Mouse (Mus musculus): ENCODE measurements around the gene Plpp1. TPM values are rescaled to one million over a fixed set of nuclear protein-coding genes. Genes with fewer than 3 reads are reported as not detected.
A peak's percentile ranks its signal among the peaks of the same experiment; 100 is the strongest.

The Plpp1 gene
- polyA plus RNA-seq, 1 experiment from 2014 or later, result 94.8 TPM

DNA sequence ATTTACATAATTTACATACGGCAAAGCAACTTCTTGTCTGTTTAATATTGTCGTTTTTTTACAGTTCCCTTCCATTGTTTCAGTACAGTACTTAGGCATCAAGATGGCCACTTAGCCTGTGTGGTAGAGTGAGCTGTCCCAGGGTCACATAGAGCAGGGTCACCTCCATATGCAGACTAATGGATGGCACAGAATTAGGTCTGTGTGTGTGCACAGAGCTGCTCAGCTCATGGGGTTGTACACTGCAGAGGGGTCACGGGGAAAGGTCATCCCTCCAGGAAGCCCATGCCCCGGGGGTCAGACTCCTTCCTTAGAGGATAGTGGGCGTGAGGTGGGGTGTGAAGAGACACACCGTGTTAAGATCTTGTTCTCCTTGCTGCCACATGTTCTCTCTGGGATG lies 24.9 kb downstream of the Plpp1 start:
- Histone ChIP-seq H3K4me1 (peaks cover 3% of the 10 kb centered on the region; the same call in 1 of the 2 replicates), H3K27me3 (no peaks in the 10 kb centered on the region), H3K9me3 (replicated peaks) (no peaks in the 10 kb centered on the region), H3K4me3 (replicated peaks) (no peak overlapping the region), H3K4me2 (no peak overlapping the region), H3K36me3 (no peaks in the 10 kb centered on the region), H3K27ac (no peak overlapping the region), H3K9ac (no peak overlapping the region)
- 0 out of 2 replicates have a peak, but pooled peaks have one; percentile 15 for ATAC-seq (replicated peaks; ENCODE audit: low FRiP score)
- 45% methylated on average over 6 of the region's 6 CpGs for WGBS

DNA sequence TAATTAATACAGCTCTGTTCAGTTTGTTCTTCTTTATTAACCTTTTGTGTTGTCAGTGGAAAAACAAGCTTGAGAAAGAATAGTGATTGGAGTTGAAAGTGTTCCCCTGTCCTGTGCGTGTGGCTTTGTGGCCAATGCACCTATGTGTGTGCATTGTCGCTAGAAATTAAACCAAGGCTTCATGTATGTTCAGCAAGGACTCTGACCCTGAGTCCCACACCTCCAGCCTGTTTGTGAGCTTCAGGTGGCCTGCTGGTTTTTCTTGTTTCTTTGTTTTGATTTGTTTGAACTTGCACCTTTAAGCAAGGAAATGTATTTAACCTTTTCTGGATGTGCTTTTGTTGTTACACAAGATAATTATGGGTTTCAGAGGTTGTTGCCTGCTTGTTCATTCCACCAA lies 29.0 kb downstream of the Plpp1 start:
- H3K9ac ChIP-seq, result no peak overlapping the region
- 88% methylated on average over 2 of the region's 2 CpGs for WGBS
- no peaks in the 10 kb centered on the region for H3K9me3 ChIP-seq (replicated peaks)

DNA sequence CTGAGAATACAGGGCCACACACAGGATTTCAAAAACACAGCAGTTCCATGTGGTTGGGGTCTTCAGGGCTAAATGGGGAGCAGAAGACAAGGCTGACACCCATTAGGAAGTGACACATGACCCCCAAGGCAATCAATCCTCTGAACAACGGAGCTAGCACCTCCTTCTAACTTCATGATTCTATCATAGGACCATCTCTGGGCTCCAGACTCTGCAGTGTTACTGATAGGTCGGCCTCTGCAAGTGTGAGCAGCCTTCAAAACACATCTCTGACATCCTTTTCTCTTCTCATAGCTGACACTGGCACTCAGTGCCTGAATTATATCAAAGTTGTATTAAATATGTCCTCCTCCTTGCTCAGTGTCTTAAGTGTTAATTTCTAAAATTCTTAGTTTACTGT lies 32.0 kb downstream of the Plpp1 start:
- ATAC-seq (replicated peaks; ENCODE audit: low FRiP score), result no peak
- H3K27me3 ChIP-seq, result no peaks in the 10 kb centered on the region
- H3K4me1 ChIP-seq, result peaks cover 18% of the 10 kb centered on the region
- H3K4me2 ChIP-seq, result no peak overlapping the region
- no peaks in the 10 kb centered on the region for H3K9me3 ChIP-seq (replicated peaks)
- no peak overlapping the region for H3K27ac ChIP-seq
- H3K9ac ChIP-seq, result no peak overlapping the region
- no peaks in the 10 kb centered on the region for H3K36me3 ChIP-seq
- 16% methylated on average over 2 of the region's 2 CpGs for WGBS
- H3K4me3 ChIP-seq (replicated peaks), result no peak overlapping the region

More for the DNA sequence above, 29.0 kb downstream of the Plpp1 start:
- ATAC-seq (replicated peaks; ENCODE audit: low FRiP score), result no peak
- H3K4me3 ChIP-seq (replicated peaks), result no peak overlapping the region
- H3K36me3 ChIP-seq, result no peaks in the 10 kb centered on the region
- H3K27me3 ChIP-seq, result no peaks in the 10 kb centered on the region
- no peak overlapping the region for H3K27ac ChIP-seq
- H3K4me1 ChIP-seq, result peaks cover 18% of the 10 kb centered on the region
- H3K4me2 ChIP-seq, result no peak overlapping the region

DNA sequence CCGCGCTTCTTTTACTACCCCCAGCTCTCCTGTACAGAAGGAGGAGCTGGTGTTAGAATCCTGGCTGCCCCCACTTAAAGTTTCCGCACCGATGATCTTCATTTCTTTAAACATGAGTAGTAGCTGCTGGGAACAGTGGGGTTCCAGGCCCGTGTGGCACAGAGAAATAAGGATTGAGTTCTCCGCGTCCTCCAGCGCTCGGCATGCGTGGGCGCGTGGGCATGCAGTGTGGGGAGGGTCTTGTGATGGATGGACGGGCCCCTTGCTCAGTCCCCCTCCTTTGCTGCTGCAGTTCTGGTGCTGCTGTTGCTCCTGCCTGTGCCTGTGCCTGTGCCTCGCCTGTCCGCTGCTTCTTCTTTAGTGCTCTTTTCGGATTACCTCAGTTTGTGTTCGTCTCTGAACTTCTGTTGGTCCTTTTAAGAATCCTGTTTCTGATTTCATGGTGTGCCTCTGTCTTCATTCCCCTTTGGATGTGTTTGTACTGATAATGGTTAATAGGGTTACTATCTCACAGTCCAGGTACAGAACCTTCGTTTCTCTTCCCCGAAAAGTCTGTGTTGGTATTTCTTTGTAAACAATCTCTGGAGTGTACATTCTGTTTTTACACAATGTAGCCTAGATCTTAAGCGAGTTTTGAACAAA lies 32.8 kb downstream of the Plpp1 start:
- ATAC-seq (replicated peaks; ENCODE audit: low FRiP score), result peak; percentile 60
- Histone ChIP-seq H3K9ac (no peak overlapping the region), H3K36me3 (no peaks in the 10 kb centered on the region; the same call in 1 of the 2 replicates), H3K4me1 (peaks cover 18% of the 10 kb centered on the region), H3K9me3 (replicated peaks) (no peaks in the 10 kb centered on the region), H3K27ac (no peak overlapping the region), H3K27me3 (no peaks in the 10 kb centered on the region), H3K4me3 (replicated peaks) (no peak overlapping the region), H3K4me2 (peak overlapping the region; percentile 48)
- WGBS, result 41% methylated on average over 20 of the region's 20 CpGs

DNA sequence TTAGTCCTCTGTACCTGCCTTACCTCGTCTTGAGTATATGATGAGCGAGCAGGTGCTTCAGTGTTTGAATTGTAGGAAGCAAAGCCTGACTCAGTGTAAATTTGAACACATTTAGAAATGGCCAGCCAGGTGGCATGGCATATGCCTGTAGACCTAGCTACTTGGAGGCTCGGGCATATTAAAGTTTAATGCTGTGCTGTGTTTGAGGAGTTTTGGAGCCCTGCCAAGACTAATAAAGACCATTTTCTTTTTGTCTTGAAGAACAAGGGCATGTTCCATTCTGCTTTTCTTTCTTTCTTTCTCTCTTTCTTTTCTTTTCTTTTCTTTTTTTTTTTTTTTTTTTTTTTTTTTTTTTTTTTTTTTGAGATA lies 33.3 kb downstream of the Plpp1 start:
- peak overlapping the region; percentile 48; the same call in 1 of the 2 replicates for H3K4me2 ChIP-seq
- WGBS, result 65% methylated on average over 3 of the region's 3 CpGs
- peaks cover 18% of the 10 kb centered on the region for H3K4me1 ChIP-seq
- ATAC-seq (replicated peaks; ENCODE audit: low FRiP score), result no peak
- no peak overlapping the region for H3K9ac ChIP-seq
- H3K27me3 ChIP-seq, result no peaks in the 10 kb centered on the region
- H3K36me3 ChIP-seq, result no peaks in the 10 kb centered on the region; the same call in 1 of the 2 replicates
- H3K4me3 ChIP-seq (replicated peaks), result no peak overlapping the region
- H3K27ac ChIP-seq, result no peak overlapping the region
- H3K9me3 ChIP-seq (replicated peaks), result no peaks in the 10 kb centered on the region

DNA sequence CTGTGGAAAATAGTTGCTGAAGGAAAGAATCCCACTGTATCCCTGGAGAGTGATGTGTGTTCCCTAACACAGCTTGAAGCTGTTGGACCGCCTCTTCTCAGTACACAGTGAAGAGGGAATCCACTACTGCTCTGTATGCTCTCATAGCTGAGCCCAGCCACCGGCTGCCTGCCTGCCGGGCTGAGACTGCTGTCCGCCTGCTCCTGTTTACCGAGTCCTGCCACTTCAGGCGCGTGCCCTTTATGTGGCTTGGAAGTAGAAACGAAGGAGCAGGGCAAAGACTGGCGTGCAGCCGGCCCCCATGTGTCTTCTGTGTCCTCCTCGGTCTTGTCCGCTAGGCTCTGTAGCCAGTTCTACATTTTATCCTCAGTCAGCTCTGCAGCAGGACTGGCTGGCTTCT lies 34.5 kb downstream of the Plpp1 start:
- Histone ChIP-seq H3K4me2 (no peak overlapping the region), H3K9me3 (replicated peaks) (no peaks in the 10 kb centered on the region), H3K27me3 (no peaks in the 10 kb centered on the region), H3K36me3 (no peaks in the 10 kb centered on the region; the same call in 1 of the 2 replicates), H3K4me1 (peaks cover 18% of the 10 kb centered on the region), H3K4me3 (replicated peaks) (no peak overlapping the region), H3K9ac (no peak overlapping the region), H3K27ac (no peak overlapping the region)
- 48% methylated on average over 12 of the region's 12 CpGs for WGBS
- ATAC-seq (replicated peaks; ENCODE audit: low FRiP score), result 0 out of 2 replicates have a peak, but pooled peaks have one; percentile 38

DNA sequence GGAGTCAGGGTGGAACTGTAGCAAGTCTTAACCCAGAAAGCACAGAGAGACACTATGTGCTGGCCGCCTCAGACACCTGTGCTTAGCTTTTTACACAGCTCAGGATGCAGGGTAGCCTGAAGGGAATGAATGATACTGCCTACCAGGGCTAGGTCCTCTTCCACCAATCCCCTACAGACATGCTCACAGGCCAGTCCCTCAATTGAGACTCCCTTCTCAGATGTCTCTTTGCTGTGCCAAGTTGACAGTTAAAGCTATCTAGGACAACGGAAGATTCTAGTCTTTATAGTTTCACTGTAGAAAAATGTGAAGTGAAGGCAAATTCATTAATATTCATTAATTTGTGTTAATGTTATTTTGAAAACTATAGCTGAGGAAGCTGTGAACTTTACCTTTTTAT lies 36.4 kb downstream of the Plpp1 start:
- WGBS, result 74% methylated on average over 2 of the region's 2 CpGs

DNA sequence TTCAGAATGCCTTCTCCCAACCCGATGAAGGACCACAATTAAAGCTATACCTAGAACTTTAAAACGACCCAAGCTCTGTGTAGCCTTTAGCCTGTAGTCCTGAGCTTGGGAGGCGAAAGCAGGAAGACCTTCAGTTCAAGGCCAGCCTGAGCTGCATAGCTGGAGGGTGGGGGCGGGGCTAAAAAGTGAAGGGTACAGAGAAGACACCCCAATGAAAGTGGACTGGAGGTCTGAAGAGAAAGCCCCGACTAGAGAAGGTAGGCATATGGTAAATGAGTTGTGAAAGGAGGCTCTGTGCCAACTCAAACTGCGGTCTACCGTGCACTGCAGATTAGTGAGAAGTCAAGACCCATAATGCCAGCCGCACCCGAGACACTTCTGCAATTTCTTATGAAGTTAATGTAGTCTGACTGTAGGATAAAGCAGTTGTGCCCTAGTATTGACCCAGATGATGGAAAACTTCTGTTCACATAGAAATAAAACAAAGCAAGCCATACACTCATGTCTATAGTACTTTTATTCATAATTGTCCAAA lies 37.1 kb downstream of the Plpp1 start:
- Histone ChIP-seq H3K9ac (no peak overlapping the region), H3K4me2 (no peak overlapping the region), H3K27ac (no peak overlapping the region), H3K36me3 (no peaks in the 10 kb centered on the region; the same call in 1 of the 2 replicates), H3K27me3 (no peaks in the 10 kb centered on the region), H3K4me3 (replicated peaks) (no peak overlapping the region), H3K4me1 (peaks cover 14% of the 10 kb centered on the region), H3K9me3 (replicated peaks) (no peaks in the 10 kb centered on the region)
- no peak for ATAC-seq (replicated peaks; ENCODE audit: low FRiP score)
- WGBS, result 81% methylated on average over 9 of the region's 9 CpGs

More for the DNA sequence above, 36.4 kb downstream of the Plpp1 start:
- Histone ChIP-seq H3K27ac (no peak overlapping the region), H3K4me1 (peaks cover 18% of the 10 kb centered on the region), H3K9me3 (replicated peaks) (no peaks in the 10 kb centered on the region), H3K9ac (no peak overlapping the region), H3K36me3 (no peaks in the 10 kb centered on the region; the same call in 1 of the 2 replicates), H3K27me3 (no peaks in the 10 kb centered on the region), H3K4me3 (replicated peaks) (no peak overlapping the region), H3K4me2 (no peak overlapping the region)
- no peak for ATAC-seq (replicated peaks; ENCODE audit: low FRiP score)

DNA sequence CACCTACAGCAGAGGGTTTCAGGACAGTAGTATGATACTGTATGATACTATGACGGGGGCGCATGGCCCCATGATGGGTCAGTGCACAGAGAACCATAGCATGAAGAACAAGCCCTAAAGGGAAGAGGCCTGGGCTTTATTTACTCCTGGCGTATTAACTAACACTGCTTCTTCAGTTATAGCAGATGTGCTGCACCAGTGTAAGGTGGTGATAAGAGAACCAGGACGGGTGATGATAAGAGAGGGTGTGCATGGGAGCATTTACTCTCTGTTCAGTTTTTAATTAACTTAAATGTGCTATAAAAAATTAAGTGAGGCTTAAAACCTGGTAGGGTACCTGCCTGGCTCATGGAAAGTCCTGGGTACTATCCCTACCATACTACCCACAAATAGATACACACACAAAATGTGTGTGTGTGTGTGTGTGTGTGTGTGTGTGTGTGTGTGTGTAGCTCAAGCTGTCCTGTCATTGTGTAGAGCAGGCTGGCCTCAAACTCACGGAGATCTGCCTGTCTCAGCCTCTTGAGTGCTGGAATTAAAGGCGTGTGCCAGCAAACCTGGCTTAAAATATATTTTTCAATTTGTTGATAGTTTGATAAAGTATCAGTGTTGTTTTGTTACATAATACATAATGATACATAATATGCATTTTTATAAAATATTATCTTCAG lies 38.1 kb downstream of the Plpp1 start:
- H3K9me3 ChIP-seq (replicated peaks), result no peaks in the 10 kb centered on the region
- no peaks in the 10 kb centered on the region for H3K27me3 ChIP-seq
- no peak overlapping the region for H3K4me3 ChIP-seq (replicated peaks)
- no peak overlapping the region for H3K9ac ChIP-seq
- H3K36me3 ChIP-seq, result peaks cover 6% of the 10 kb centered on the region
- ATAC-seq (replicated peaks; ENCODE audit: low FRiP score), result peak; percentile 75; the same call in 1 of the 2 replicates
- WGBS, result 93% methylated on average over 6 of the region's 6 CpGs
- peaks cover 6% of the 10 kb centered on the region for H3K4me1 ChIP-seq
- no peak overlapping the region for H3K4me2 ChIP-seq
- no peak overlapping the region for H3K27ac ChIP-seq

DNA sequence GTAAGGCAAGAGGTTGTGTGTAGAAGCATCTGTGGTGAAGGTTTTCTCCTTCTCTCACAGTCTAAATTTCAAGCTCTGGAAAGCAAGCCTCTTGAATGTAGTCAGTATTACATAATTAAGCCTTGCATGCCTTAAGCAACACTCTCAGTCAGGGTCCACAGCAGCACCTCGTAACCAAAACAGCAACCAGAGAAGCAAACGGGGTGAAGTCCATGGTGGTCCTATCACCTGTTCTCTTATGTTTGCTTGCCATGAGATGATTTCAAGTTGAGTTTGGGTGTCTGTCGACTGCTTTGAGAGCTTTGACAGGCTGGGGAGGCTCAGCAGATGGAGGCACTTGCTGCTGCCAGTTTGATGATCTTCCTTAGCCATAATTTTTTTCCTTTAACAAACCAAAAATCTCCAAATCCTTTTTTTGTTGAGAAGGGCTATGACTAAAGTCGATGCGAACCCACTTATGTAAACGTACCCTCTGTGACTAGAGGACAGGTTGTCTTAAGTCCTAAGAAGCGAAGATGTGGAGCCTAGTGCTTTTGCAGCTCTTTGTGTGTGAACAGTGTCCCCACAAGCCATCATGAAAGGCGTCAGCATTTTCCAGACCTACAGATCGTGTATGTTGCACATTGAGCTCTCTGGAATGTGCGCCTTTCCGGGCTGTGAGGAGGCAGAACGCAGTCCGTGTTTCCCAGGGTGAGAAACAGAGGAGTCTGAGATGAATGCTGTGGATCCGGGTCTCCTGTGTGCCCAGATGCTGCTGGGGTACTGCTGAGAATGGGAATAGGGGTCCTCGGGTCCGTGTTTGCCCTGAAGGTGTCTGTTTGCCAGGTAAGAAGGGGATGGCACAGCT lies 39.9 kb downstream of the Plpp1 start:
- H3K27ac ChIP-seq, result no peak overlapping the region
- H3K4me2 ChIP-seq, result no peak overlapping the region
- H3K4me1 ChIP-seq, result no peaks in the 10 kb centered on the region
- no peak for ATAC-seq (replicated peaks; ENCODE audit: low FRiP score)
- H3K9ac ChIP-seq, result no peak overlapping the region
- 93% methylated on average over 16 of the region's 16 CpGs for WGBS
- no peaks in the 10 kb centered on the region for H3K27me3 ChIP-seq
- H3K4me3 ChIP-seq (replicated peaks), result no peak overlapping the region
- no peaks in the 10 kb centered on the region for H3K9me3 ChIP-seq (replicated peaks)
- H3K36me3 ChIP-seq, result peaks cover 16% of the 10 kb centered on the region

DNA sequence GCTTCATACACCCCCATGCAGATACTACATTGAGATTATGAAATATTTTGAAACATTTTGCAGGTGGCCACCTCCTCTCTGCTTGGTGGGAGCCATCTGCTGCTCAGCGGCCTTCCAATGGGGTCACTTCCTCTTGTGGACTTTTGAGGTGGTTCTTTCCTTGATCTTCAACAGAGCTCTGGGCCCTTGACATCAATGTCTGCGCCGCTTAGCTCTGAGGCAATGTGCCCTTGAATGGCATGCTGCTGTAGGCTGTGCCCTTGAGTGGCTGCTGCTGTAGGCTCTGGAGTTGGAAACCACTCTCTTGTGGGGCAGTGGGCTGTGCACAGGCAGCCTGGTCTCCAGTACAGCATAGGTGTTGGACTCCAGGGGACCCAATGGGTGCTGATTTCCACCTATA lies 45.3 kb downstream of the Plpp1 start:
- ATAC-seq (replicated peaks; ENCODE audit: low FRiP score), result no peak
- H3K9ac ChIP-seq, result no peak overlapping the region
- H3K4me2 ChIP-seq, result no peak overlapping the region
- no peaks in the 10 kb centered on the region for H3K27me3 ChIP-seq
- no peak overlapping the region for H3K4me3 ChIP-seq (replicated peaks)
- peaks cover 18% of the 10 kb centered on the region for H3K36me3 ChIP-seq
- H3K4me1 ChIP-seq, result no peaks in the 10 kb centered on the region
- no peak overlapping the region for H3K27ac ChIP-seq
- 97% methylated on average over 3 of the region's 3 CpGs for WGBS
- no peaks in the 10 kb centered on the region for H3K9me3 ChIP-seq (replicated peaks)
